Mouse (Mus musculus): ENCODE measurements around the gene Dbt.

DNA sequence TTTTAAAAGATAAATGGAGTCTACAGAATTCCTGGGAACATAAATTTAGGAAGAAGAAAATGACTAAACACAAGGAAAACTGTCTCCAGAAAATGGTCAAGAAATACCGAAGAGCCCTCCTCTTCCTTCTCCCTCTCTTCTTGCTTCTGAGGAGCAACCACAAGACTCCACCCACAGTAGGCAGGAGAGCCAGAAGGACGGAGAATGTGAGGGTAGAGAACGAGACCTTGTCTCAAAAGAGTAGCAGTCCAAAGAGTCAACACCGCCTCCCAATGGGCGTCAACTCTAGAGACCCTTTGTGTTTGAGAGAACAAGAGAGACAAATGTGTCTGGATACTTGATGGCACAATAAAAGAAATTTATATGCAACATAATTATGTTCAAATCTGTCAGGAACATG is 19.2 kb upstream of the Dbt start:
- TF ChIP-seq POLR2A (IDR thresholded peaks at IDR 0.05; ENCODE audit: insufficient read depth, low read length): no peak
- TF ChIP-seq CTCF (IDR thresholded peaks at IDR 0.05; ENCODE audit: low read depth, low read length): no peak

Data from ES-Bruce4 (cell line).